Mouse (Mus musculus) heart, postnatal 0 days (tissue): ENCODE results near the gene Cybc1. TPM values are rescaled to one million over a fixed set of nuclear protein-coding genes. Genes with fewer than 3 reads are reported as not detected.

Experiments used
- ATAC-seq: fragments of 200-750 bp; cut with Nextera tagmentation; 2 replicates; pipeline ENCODE4 v1.8.0; 2017; ENCODE audit warnings: low read depth, moderate number of reproducible peaks, moderate library complexity; ENCODE audit not compliant: insufficient read depth
- DNase-seq: peaks from one replicate; pipeline ENCODE4 v3.0.0-alpha.2; 2016; ENCODE audit warnings: low spot score
- H3K27ac ChIP-seq: fragments of 300-500 bp; sonication (generic); 2 replicates; pipeline ENCODE4 v1.5.1; 2014; ENCODE audit warnings: low read depth, mild to moderate bottlenecking
- H3K27me3 ChIP-seq: fragments of 300-500 bp; sonication (generic); 2 replicates; pipeline ENCODE4 v1.6.1; 2014; ENCODE audit warnings: low read length, mixed read lengths; ENCODE audit not compliant: control insufficient read depth, insufficient read depth
- H3K36me3 ChIP-seq: fragments of 300-500 bp; sonication (generic); replicated peaks from 2 replicates; pipeline ENCODE4 v1.6.1; 2014; ENCODE audit warnings: low read length, mixed read lengths; ENCODE audit not compliant: control insufficient read depth, insufficient read depth
- H3K4me1 ChIP-seq: fragments of 300-500 bp; sonication (generic); 2 replicates; pipeline ENCODE4 v1.6.1; 2014; ENCODE audit warnings: antibody characterized with exemption; ENCODE audit not compliant: control insufficient read depth, insufficient read depth
- H3K4me2 ChIP-seq: fragments of 300-500 bp; sonication (generic); 2 replicates; pipeline ENCODE4 v1.6.1; 2014; ENCODE audit warnings: low read depth, mild to moderate bottlenecking, low read length, moderate library complexity
- H3K4me3 ChIP-seq: fragments of 300-500 bp; sonication (generic); 2 replicates; pipeline ENCODE4 v1.5.1; 2014; ENCODE audit warnings: low read depth, low read length
- H3K9ac ChIP-seq: fragments of 300-500 bp; sonication (generic); replicated peaks from 2 replicates; pipeline ENCODE4 v1.6.1; 2014; ENCODE audit warnings: low read depth, low read length, mixed read lengths
- H3K9me3 ChIP-seq: fragments of 300-500 bp; sonication (generic); replicated peaks from 2 replicates; pipeline ENCODE4 v1.6.1; 2016; ENCODE audit warnings: low read length; ENCODE audit not compliant: control insufficient read depth
- CTCF ChIP-seq: IDR thresholded peaks from 2 replicates; pipeline ENCODE4 v1.5.1; 2016; ENCODE audit warnings: antibody characterized with exemption, control low read depth, low read depth
- EP300 ChIP-seq: IDR thresholded peaks from 2 replicates; pipeline ENCODE4 v1.6.1; 2016; ENCODE audit warnings: antibody characterized with exemption, low read depth
- WGBS: fragments of 180-500 bp; shearing (Covaris S2); extraction: QIAGEN DNeasy Blood & Tissue Kit; methylation state at CpG from one replicate; pipeline ENCODE4 v1.1.7; 2014; 5-methylcytosine and 5-hydroxymethylcytosine counted together
- polyA plus RNA-seq: library from polyadenylated mRNA; unstranded; fragments of >200 nt; fragmentation: Nextera tagmentation; extraction: Ambion mirVana; gene quantifications from 2 replicates; pipeline ENCODE4 v1.2.1, GENCODE M21; 2015
- total RNA-seq: library from RNA; depleted of rRNA; stranded (reverse); fragments of >200 nt; gene quantifications from 2 replicates; pipeline ENCODE4 v1.2.3, GENCODE M21; 2014; ENCODE audit warnings: low replicate concordance; rRNA removed

Gene Cybc1
- total and polyA plus RNA-seq, 2 experiments from 2014 or later: 12.4 to 13.0 TPM

- no peak overlapping the region for H3K27ac ChIP-seq
- H3K4me1 ChIP-seq: no peaks in the 10 kb centered on the region
- DNase-seq: no peak
- H3K4me3 ChIP-seq: no peak overlapping the region
- no peaks in the 10 kb centered on the region for H3K9me3 ChIP-seq
- ATAC-seq: no peak
- no peak overlapping the region for H3K4me2 ChIP-seq
- H3K36me3 ChIP-seq: peaks cover 5% of the 10 kb centered on the region
- H3K9ac ChIP-seq: no peak overlapping the region
- no peaks in the 10 kb centered on the region for H3K27me3 ChIP-seq
- 59% methylated on average over 2 of the region's 2 CpGs for WGBS
- TF ChIP-seq CTCF (no peak), EP300 (no peak)
Observed at GRCm38 (mm10) chr11:121192742-121193141, 36.4 kb downstream of the Cybc1 start.

DNA sequence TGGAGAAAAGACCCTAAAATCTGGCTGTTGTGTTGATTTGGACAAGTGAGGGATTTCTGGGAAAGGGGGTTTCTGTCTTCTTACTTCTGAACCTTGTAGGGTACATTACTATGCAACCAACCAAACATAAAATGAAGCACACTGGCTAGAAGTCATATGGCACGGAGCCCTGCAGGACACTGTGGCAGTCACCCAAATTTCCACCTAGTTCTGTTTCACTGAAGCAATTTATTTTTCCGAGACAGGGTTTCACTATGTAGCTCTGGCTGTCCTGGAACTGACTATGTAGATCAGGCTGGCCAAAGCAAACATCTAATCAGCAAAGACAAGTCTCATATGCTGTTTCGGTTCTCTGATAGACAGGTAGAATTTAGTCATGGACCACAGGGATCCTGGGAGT is 39.4 kb downstream of the Cybc1 start:
- no peak overlapping the region for H3K9ac ChIP-seq
- no peak for DNase-seq
- no peaks in the 10 kb centered on the region for H3K9me3 ChIP-seq
- no peak overlapping the region for H3K4me3 ChIP-seq
- no peak overlapping the region for H3K4me2 ChIP-seq
- H3K27me3 ChIP-seq: no peaks in the 10 kb centered on the region
- no peak for ATAC-seq
- TF ChIP-seq EP300 (no peak), CTCF (no peak)
- no peak overlapping the region for H3K27ac ChIP-seq
- 58% methylated on average over 3 of the region's 3 CpGs for WGBS
- no peaks in the 10 kb centered on the region for H3K4me1 ChIP-seq
- no peaks in the 10 kb centered on the region; the same call in 1 of the 2 replicates for H3K36me3 ChIP-seq

DNA sequence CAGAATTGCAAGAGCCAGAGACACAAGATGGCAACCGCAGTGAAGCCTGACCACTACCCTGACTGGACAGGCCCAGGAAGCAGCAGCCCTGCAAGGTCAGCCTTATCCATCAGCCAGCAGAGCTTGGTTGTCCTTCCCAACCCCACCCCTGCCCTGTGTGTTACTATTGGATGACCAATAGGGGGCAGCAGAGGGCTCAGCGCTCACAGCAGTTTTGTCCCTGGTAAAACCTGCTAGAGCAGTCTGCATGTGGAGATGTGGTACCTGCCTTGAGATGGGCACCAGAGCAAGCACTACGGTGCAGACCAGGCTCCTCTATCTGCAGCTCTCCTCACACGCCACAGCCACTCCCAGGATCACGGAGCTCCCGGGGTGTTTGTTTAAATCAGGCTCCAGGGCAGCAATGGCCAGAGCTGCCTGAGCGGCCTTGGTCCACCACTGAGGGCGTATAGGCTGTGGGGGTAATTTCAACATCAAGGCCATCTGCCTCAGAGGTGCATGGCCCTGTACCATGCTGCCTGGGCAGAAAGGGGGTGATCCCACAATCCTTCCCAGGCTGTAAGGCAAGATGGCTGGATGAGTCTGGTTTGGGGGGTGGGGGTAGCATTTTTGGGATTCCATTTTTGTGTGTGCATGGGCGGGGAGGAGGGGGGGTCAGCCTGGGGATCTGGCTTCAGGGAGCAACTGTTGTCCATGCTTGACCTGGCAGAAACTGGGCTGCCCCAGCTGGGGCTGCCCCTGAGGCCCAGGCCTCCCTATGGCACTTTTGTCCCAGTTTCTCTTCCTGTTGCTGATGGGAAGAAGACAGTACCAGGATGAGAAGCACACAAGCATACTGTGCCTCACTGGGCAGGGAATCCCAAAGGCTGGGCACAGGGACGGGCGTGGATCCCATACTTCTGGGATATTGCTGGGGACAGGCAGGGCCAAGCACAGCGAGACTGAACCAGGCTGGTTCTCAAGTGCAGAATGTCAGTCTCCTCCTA is 52.5 kb downstream of the Cybc1 start:
- ATAC-seq: peak; percentile 60; the same call in 1 of the 2 replicates

GRCm38 (mm10) chr11:121174234-121174633 is 54.9 kb downstream of the Cybc1 start:
- DNase-seq (no peak), ATAC-seq (no peak)
- Histone ChIP-seq H3K9me3 (no peaks in the 10 kb centered on the region), H3K27ac (no peak overlapping the region), H3K4me1 (0 out of 2 replicates have a peak, but pooled peaks cover 4% of the 10 kb centered on the region), H3K9ac (no peak overlapping the region), H3K27me3 (no peaks in the 10 kb centered on the region), H3K4me3 (no peak overlapping the region), H3K36me3 (no peaks in the 10 kb centered on the region), H3K4me2 (no peak overlapping the region)
- WGBS: 50% methylated on average over 3 of the region's 3 CpGs
- TF ChIP-seq EP300 (no peak), CTCF (no peak)

More for the DNA sequence above, 52.5 kb downstream of the Cybc1 start:
- no peaks in the 10 kb centered on the region for H3K36me3 ChIP-seq
- H3K4me1 ChIP-seq: 0 out of 2 replicates have a peak, but pooled peaks cover 4% of the 10 kb centered on the region
- no peak for TF ChIP-seq EP300
- peak; percentile 87 for TF ChIP-seq CTCF
- peak; percentile 60 for DNase-seq
- 57% methylated on average over 12 of the region's 12 CpGs for WGBS
- H3K27ac ChIP-seq: no peak overlapping the region
- H3K4me2 ChIP-seq: no peak overlapping the region
- H3K4me3 ChIP-seq: no peak overlapping the region
- no peaks in the 10 kb centered on the region for H3K27me3 ChIP-seq
- no peak overlapping the region for H3K9ac ChIP-seq
- H3K9me3 ChIP-seq: no peaks in the 10 kb centered on the region

- no peak for DNase-seq
Observed at GRCm38 (mm10) chr11:121173203-121173602, 55.9 kb downstream of the Cybc1 start.

More at GRCm38 (mm10) chr11:121173203-121173602, 55.9 kb downstream of the Cybc1 start:
- TF ChIP-seq CTCF: no peak
- no peak for TF ChIP-seq EP300
- Histone ChIP-seq H3K4me3 (no peak overlapping the region), H3K4me2 (no peak overlapping the region), H3K9me3 (no peaks in the 10 kb centered on the region), H3K27me3 (no peaks in the 10 kb centered on the region), H3K27ac (no peak overlapping the region), H3K36me3 (no peaks in the 10 kb centered on the region), H3K9ac (no peak overlapping the region), H3K4me1 (0 out of 2 replicates have a peak, but pooled peaks cover 4% of the 10 kb centered on the region)
- 77% methylated on average over 5 of the region's 5 CpGs for WGBS
- no peak for ATAC-seq

Other genes with a start within 250 kb of the Cybc1 start
- gene Csnk1d, start 238.0 kb downstream of the Cybc1 start, total RNA-seq: 51.9 and 52.8 TPM in 2 replicates
- gene Csnk1d, start 238.0 kb downstream of the Cybc1 start, polyA plus RNA-seq: 42.0 and 46.7 TPM in 2 replicates
- not detected in 2 replicates for gene Cd7, start 189.9 kb downstream of the Cybc1 start, total RNA-seq
- gene Cd7, start 189.9 kb downstream of the Cybc1 start, polyA plus RNA-seq: 0.16 TPM in 1 of 2 replicates, not detected in the other
- gene Sectm1b, start 165.8 kb downstream of the Cybc1 start, total RNA-seq: not detected in 2 replicates
- gene Sectm1b, start 165.8 kb downstream of the Cybc1 start, polyA plus RNA-seq: 0.10 TPM in 1 of 2 replicates, not detected in the other
- gene Sectm1a, start 148.1 kb downstream of the Cybc1 start, total RNA-seq: 0.27 TPM in 1 of 2 replicates, not detected in the other
- 0.19 and 0.25 TPM in 2 replicates for gene Sectm1a, start 148.1 kb downstream of the Cybc1 start, polyA plus RNA-seq
- gene Tex19.2, start 110.6 kb downstream of the Cybc1 start, total RNA-seq: not detected in 2 replicates
- gene Tex19.2, start 110.6 kb downstream of the Cybc1 start, polyA plus RNA-seq: not detected in 2 replicates
- not detected in 2 replicates for gene Tex19.1, start 83.2 kb downstream of the Cybc1 start, total RNA-seq
- not detected in 2 replicates for gene Tex19.1, start 83.2 kb downstream of the Cybc1 start, polyA plus RNA-seq
- not detected in 2 replicates for gene Uts2r, start 69.1 kb downstream of the Cybc1 start, total RNA-seq
- gene Uts2r, start 69.1 kb downstream of the Cybc1 start, polyA plus RNA-seq: not detected in 2 replicates
- gene Hexdc, start 24.9 kb downstream of the Cybc1 start, total RNA-seq: 23.8 and 36.6 TPM in 2 replicates
- 6.4 and 6.5 TPM in 2 replicates for gene Hexdc, start 24.9 kb downstream of the Cybc1 start, polyA plus RNA-seq
- 8.7 and 10.9 TPM in 2 replicates for gene Ogfod3, start 24.6 kb downstream of the Cybc1 start, total RNA-seq
- 26.8 and 27.1 TPM in 2 replicates for gene Ogfod3, start 24.6 kb downstream of the Cybc1 start, polyA plus RNA-seq
- gene Narf, start 7.9 kb upstream of the Cybc1 start, total RNA-seq: 159 and 217 TPM in 2 replicates
- gene Narf, start 7.9 kb upstream of the Cybc1 start, polyA plus RNA-seq: 40.0 and 48.2 TPM in 2 replicates
- 23.5 and 25.8 TPM in 2 replicates for gene Foxk2, start 30.7 kb upstream of the Cybc1 start, total RNA-seq
- gene Foxk2, start 30.7 kb upstream of the Cybc1 start, polyA plus RNA-seq: 3.0 and 3.8 TPM in 2 replicates
- 76.1 and 81.0 TPM in 2 replicates for gene Wdr45b, start 125.1 kb upstream of the Cybc1 start, total RNA-seq
- 60.1 and 64.7 TPM in 2 replicates for gene Wdr45b, start 125.1 kb upstream of the Cybc1 start, polyA plus RNA-seq
- gene Rab40b, start 158.9 kb upstream of the Cybc1 start, total RNA-seq: 3.1 and 5.8 TPM in 2 replicates
- 5.2 and 7.7 TPM in 2 replicates for gene Rab40b, start 158.9 kb upstream of the Cybc1 start, polyA plus RNA-seq
- gene Fn3krp, start 192.1 kb upstream of the Cybc1 start, total RNA-seq: 7.0 and 12.4 TPM in 2 replicates
- 4.5 and 4.8 TPM in 2 replicates for gene Fn3krp, start 192.1 kb upstream of the Cybc1 start, polyA plus RNA-seq
- gene Fn3k, start 205.6 kb upstream of the Cybc1 start, total RNA-seq: 12.5 and 17.5 TPM in 2 replicates
- gene Fn3k, start 205.6 kb upstream of the Cybc1 start, polyA plus RNA-seq: 20.5 and 26.7 TPM in 2 replicates
- gene Tbcd, start 222.6 kb upstream of the Cybc1 start, total RNA-seq: 29.1 and 37.9 TPM in 2 replicates
- 14.3 and 16.1 TPM in 2 replicates for gene Tbcd, start 222.6 kb upstream of the Cybc1 start, polyA plus RNA-seq